In genomic region chr5:100929698-100930097, GRCm38 (mm10) we compare ENCODE assay signal across 22 mouse cellular contexts.
DNase-seq lines count a peak whose midpoint lies in the region; ATAC-seq lines count a peak whose summit lies in the region.
"Had no signal": no experiment of that assay in that cellular context is flagged by ENCODE, and none has a peak within 500 bp of the region (broad histone marks: within the 10 kb centered on the region; RNA-seq: fewer than 3 reads in every experiment).

No protein-coding gene starts in this region.

- ATAC-seq in CD4-positive, CD25-positive, alpha-beta regulatory T cell, adult 4 months: peak; percentile 75
- ATAC-seq: forebrain, embryonic 14.5 days; forebrain, postnatal 0 days; hindbrain, embryonic 16.5 days had no signal

- intact Hi-C loops in heart, postnatal 25 days (cut with DNase I): no loop called here

- DNase-seq in thymus, postnatal 14 days: peak; percentile 12
- no peak for DNase-seq in thymus, adult 18-20 months
- DNase-seq in induced T-regulatory cell, adult 2 months (ENCODE audit: low read depth): peak; percentile 18
- DNase-seq in cerebellum, postnatal 4 days (ENCODE audit: low spot score in 2 of 2): no peak
- no peak for DNase-seq in gastrocnemius, adult 8-10 months (ENCODE audit: low spot score in 2 of 2)
- no peak for DNase-seq in heart, postnatal 25 days (ENCODE audit: low spot score)
- DNase-seq: adrenal gland, postnatal 10 days; adrenal gland, postnatal 36 days; cerebellum, adult 2 months; cerebellum, adult 9-11 months; cerebellum, postnatal 25 days; embryo, embryonic 11 days; forebrain, postnatal 0 days; gastrocnemius, adult 2 months; gastrocnemius, postnatal 25 days; heart, adult 2 months; heart, postnatal 36 days; kidney, adult 11 months; kidney, adult 8-10 months had no signal

Comparison
In these comparisons a context has a peak if more than half of its experiments do, and no peak if none do; other contexts are left out.
1. DNase-seq: peak in thymus, postnatal 14 days (single experiment) and induced T-regulatory cell, adult 2 months (single experiment); none in thymus, adult 18-20 months (0 of 2), cerebellum, postnatal 4 days (0 of 2), gastrocnemius, adult 8-10 months (0 of 2) and heart, postnatal 25 days (single experiment).